Mouse (Mus musculus): ENCODE data around the gene Sema4d. TPM values are rescaled to one million over a fixed set of nuclear protein-coding genes. Genes with fewer than 3 reads are reported as not detected.

Gene Sema4d
- polyA plus RNA-seq, 1 experiment from 2014 or later = 12.3 TPM

DNA sequence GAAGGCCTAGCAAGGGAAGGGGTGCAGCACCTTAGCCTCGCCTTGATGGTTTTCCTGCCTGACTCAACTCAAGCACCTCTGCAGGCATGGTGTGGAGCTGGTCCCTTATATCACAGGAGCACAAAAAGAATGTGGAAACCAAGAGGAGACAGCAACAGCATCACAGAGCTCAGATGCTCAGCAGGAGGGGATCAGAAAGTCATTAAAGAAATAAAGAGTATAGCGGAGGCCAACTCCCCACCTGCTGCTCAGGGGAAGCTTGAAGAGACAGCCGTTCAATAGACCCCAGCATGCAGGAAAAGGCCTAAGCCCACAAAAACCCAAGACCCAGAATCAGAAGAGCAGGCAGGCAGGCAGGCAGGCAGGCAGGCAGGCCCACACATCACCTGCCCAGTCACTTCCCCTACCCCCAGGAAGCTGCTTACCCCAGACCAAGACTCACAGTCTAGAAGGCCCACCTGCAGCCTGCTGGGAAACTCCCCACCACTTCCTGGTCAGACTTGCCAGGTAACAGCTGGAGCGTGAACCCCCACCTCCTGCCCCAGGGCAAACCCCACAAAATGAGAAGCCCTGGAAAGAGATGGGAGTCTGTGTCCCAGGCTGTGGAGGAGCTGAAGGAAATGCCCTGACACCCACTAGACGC, 39.6 kb downstream of the Sema4d start:
- Histone ChIP-seq H3K9me3 (ENCODE audit: low read depth, low read length) (no peaks in the 10 kb centered on the region), H3K27me3 (ENCODE audit: insufficient read depth, low read length) (no peaks in the 10 kb centered on the region), H3K4me2 (no peak overlapping the region), H3K36me3 (ENCODE audit: insufficient read depth) (no peaks in the 10 kb centered on the region), H3K9ac (no peak overlapping the region), H3K4me1 (ENCODE audit: insufficient read depth) (peaks cover 6% of the 10 kb centered on the region), H3K27ac (ENCODE audit: low read depth) (no peak overlapping the region), H3K4me3 (ENCODE audit: low read depth, low read length) (no peak overlapping the region)
- WGBS = 70% methylated on average over 5 of the region's 5 CpGs
- DNase-seq (no peak), ATAC-seq (ENCODE audit: insufficient read depth) (no peak)
- TF ChIP-seq CTCF (IDR thresholded peaks at IDR 0.05; ENCODE audit: low read depth) = no peak

DNA sequence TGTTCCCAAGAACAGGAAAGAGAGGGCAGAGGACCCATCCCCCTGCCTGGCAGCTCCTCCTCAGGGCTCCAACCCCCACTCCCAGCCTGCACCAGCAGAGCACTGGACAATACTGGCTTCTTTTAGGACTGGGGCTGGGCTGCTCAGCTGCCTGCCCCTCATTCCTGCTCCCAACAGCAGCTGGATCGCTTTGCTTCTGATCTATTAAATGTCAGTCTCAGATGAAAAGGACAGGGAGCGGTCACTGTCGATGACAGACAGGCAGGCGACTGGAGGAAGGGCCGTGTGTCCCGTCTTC, 40.4 kb downstream of the Sema4d start:
- TF ChIP-seq CTCF (IDR thresholded peaks at IDR 0.05; ENCODE audit: low read depth) = no peak
- WGBS = 28% methylated on average over 6 of the region's 6 CpGs
- Histone ChIP-seq H3K9ac (no peak overlapping the region), H3K9me3 (ENCODE audit: low read depth, low read length) (no peaks in the 10 kb centered on the region), H3K36me3 (ENCODE audit: insufficient read depth) (no peaks in the 10 kb centered on the region), H3K27ac (ENCODE audit: low read depth) (no peak overlapping the region), H3K4me3 (ENCODE audit: low read depth, low read length) (no peak overlapping the region), H3K4me1 (ENCODE audit: insufficient read depth) (peaks cover 13% of the 10 kb centered on the region), H3K4me2 (no peak overlapping the region), H3K27me3 (ENCODE audit: insufficient read depth, low read length) (no peaks in the 10 kb centered on the region)
- ATAC-seq (ENCODE audit: insufficient read depth) = peak; percentile 19; the same call in 1 of the 2 replicates
- peak; percentile 40 for DNase-seq

DNA sequence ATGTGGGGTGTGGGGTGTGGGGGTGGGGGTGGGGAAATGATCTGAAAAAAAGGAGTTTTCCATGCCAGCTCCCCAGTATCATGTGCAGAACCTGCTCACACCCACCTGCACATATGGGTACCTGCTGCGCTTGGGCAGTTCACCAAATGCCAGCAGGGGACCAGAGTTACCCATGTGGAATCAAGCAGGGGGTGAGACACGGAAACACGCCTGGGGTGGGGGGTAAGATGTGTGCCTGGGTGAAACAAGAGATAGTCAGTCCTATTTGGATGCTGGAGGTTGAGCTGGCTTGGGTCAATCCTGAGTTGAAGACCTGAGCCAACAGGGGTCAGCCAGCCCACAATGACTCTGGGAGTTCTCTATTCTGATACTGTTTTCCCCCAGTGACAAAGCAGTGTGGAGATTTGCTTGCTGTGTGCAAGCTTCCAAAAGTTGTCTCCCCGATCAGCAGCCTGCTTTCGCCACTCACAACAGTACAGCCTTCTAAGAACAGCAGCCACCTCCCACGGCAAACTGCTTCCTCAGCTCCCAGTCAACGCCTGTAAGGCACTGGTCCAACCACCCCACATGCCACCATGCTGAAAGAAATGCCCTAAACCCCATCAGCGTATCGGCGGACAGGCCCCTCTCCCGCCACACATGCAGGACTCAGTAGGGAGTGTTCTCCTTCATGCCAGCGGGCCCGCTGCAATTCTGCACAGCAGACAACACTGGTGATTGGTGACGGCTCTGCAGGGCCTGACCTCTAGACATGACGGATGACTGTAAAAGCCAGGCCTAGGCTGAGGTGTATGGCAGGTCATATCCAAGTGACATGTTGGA, 41.0 kb downstream of the Sema4d start:
- TF ChIP-seq CTCF (IDR thresholded peaks at IDR 0.05; ENCODE audit: low read depth) = no peak
- WGBS = 51% methylated on average over 15 of the region's 15 CpGs
- no peak for DNase-seq
- Histone ChIP-seq H3K27me3 (ENCODE audit: insufficient read depth, low read length) (no peaks in the 10 kb centered on the region), H3K36me3 (ENCODE audit: insufficient read depth) (no peaks in the 10 kb centered on the region), H3K4me2 (no peak overlapping the region), H3K27ac (ENCODE audit: low read depth) (no peak overlapping the region), H3K9me3 (ENCODE audit: low read depth, low read length) (no peaks in the 10 kb centered on the region), H3K4me3 (ENCODE audit: low read depth, low read length) (no peak overlapping the region), H3K4me1 (ENCODE audit: insufficient read depth) (peaks cover 17% of the 10 kb centered on the region), H3K9ac (no peak overlapping the region)
- ATAC-seq (ENCODE audit: insufficient read depth) = no peak

DNA sequence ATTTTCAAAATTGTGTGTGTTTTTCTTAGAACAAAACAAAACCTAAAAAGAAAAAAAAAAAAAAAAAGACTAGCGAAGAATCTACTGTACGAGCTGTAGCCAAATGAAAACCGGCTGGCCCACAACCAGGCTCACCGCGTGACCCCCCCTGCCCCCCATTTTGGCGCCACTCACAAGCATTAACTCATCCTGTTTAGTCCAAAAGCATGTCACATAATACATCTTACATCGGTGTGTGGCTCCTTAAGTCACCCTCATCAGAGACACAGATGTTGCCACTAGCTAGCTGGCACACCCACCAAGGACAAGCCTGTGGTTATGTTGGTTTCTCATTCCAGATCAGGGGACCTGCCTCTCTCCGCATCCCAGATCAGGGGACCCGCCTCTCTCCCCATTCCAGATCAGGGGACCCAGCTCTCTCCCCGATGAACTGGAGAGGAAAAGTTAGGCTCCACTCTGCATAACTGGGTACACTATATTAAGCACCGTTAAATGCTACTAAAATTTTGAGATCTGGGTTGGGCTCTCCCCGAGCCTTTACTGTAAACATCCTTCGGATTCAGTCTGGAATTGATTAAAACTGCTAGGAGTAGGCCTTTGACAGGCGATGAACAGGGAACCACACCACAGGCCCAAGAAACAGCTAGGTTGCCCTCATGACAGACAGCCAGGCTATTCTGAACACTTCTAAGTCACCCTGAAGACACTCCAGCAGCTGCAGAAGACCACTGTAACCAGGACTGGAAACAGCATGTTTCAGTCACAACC, 43.8 kb downstream of the Sema4d start:
- peak overlapping the region; percentile 24; the same call in 1 of the 2 replicates for H3K27ac ChIP-seq (ENCODE audit: low read depth)

DNA sequence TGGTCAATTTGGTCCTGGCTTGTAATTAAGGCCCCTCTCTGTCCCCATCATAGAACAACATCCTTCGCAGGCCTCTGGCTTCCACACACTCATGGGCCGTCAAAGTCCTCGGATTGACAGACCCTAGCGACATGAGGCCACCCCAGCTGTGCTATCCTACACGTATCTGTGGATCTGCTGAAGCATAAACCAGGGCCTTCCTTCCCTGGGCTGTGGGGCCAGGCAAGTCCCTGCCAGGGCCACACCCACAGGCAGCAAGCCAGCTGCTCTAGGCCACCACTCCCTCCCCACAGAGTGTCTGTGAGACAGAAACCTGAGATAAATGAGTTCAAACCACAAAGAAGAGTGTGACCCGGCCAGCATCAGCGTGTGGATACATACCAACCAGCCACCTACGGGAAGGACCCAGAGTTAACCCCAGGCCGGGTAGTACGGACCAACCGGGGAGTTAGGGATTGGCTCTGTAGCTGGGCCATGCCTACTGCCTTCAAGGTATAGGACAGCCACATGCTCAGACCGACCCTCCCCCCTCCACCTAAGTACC, 45.5 kb downstream of the Sema4d start:
- H3K27me3 ChIP-seq (ENCODE audit: insufficient read depth, low read length) = no peaks in the 10 kb centered on the region
- H3K4me3 ChIP-seq (ENCODE audit: low read depth, low read length) = no peak overlapping the region
- peak; percentile 55 for DNase-seq
- peak; percentile 66 for ATAC-seq (ENCODE audit: insufficient read depth)
- H3K4me1 ChIP-seq (ENCODE audit: insufficient read depth) = peaks cover 17% of the 10 kb centered on the region
- no peaks in the 10 kb centered on the region for H3K36me3 ChIP-seq (ENCODE audit: insufficient read depth)
- peak overlapping the region; percentile 62; the same call in 1 of the 2 replicates for H3K27ac ChIP-seq (ENCODE audit: low read depth)
- no peak overlapping the region for H3K4me2 ChIP-seq
- no peak for TF ChIP-seq CTCF (IDR thresholded peaks at IDR 0.05; ENCODE audit: low read depth)
- no peak overlapping the region for H3K9ac ChIP-seq
- H3K9me3 ChIP-seq (ENCODE audit: low read depth, low read length) = no peaks in the 10 kb centered on the region
- 37% methylated on average over 12 of the region's 12 CpGs for WGBS

More for the DNA sequence above, 43.8 kb downstream of the Sema4d start:
- Histone ChIP-seq H3K36me3 (ENCODE audit: insufficient read depth) (no peaks in the 10 kb centered on the region), H3K4me1 (ENCODE audit: insufficient read depth) (peaks cover 17% of the 10 kb centered on the region), H3K9ac (no peak overlapping the region), H3K4me2 (no peak overlapping the region), H3K9me3 (ENCODE audit: low read depth, low read length) (no peaks in the 10 kb centered on the region), H3K4me3 (ENCODE audit: low read depth, low read length) (no peak overlapping the region), H3K27me3 (ENCODE audit: insufficient read depth, low read length) (no peaks in the 10 kb centered on the region)
- no peak for TF ChIP-seq CTCF (IDR thresholded peaks at IDR 0.05; ENCODE audit: low read depth)
- DNase-seq (no peak), ATAC-seq (ENCODE audit: insufficient read depth) (no peak)
- WGBS = 54% methylated on average over 14 of the region's 14 CpGs

DNA sequence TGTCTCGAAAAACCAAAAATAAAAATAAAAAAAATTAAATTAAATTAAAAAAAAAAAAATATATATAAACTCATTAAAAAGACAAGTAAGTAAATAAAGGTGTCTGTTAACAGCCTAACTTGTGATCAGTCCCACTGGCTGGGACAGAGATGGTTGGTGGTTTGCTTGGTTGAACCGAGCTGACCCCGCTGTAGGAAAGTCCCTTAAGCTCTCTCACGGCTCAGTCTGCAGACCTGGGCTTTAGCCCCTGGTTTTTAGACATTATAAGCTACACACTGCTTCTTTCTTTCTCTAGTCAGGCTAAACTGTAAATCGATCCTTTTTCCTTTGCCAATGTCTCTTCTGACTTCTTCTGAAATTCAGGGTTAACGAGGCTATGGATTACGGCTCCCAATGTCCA, 46.5 kb downstream of the Sema4d start:
- Histone ChIP-seq H3K4me1 (ENCODE audit: insufficient read depth) (peaks cover 17% of the 10 kb centered on the region), H3K9ac (no peak overlapping the region), H3K36me3 (ENCODE audit: insufficient read depth) (no peaks in the 10 kb centered on the region), H3K4me2 (no peak overlapping the region), H3K4me3 (ENCODE audit: low read depth, low read length) (no peak overlapping the region), H3K27ac (ENCODE audit: low read depth) (no peak overlapping the region), H3K9me3 (ENCODE audit: low read depth, low read length) (no peaks in the 10 kb centered on the region), H3K27me3 (ENCODE audit: insufficient read depth, low read length) (no peaks in the 10 kb centered on the region)
- no peak for ATAC-seq (ENCODE audit: insufficient read depth)
- 84% methylated on average over 7 of the region's 7 CpGs for WGBS
- no peak for TF ChIP-seq CTCF (IDR thresholded peaks at IDR 0.05; ENCODE audit: low read depth)
- no peak for DNase-seq

DNA sequence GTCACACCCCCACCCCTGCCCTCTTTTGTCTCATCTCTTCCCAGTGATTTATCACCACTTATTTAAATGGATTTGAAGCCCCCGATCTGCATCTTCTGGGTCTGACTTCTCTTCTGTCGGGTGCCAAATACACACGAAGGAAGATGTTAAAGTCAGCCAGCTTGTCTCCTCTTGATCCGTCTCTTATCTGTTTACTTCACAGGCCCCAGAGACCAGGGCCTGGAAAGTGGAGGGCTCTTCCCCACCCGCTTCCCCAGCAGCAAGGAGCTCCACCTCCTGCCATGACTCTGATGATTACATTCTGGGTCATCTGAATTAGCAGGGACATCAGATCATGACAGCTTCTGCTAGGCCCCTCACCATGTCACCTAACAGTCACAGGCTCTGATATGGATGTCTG, 47.7 kb downstream of the Sema4d start:
- TF ChIP-seq CTCF (IDR thresholded peaks at IDR 0.05; ENCODE audit: low read depth) = no peak
- Histone ChIP-seq H3K4me2 (no peak overlapping the region), H3K27me3 (ENCODE audit: insufficient read depth, low read length) (no peaks in the 10 kb centered on the region), H3K4me1 (ENCODE audit: insufficient read depth) (peaks cover 17% of the 10 kb centered on the region), H3K27ac (ENCODE audit: low read depth) (no peak overlapping the region), H3K36me3 (ENCODE audit: insufficient read depth) (no peaks in the 10 kb centered on the region), H3K9me3 (ENCODE audit: low read depth, low read length) (no peaks in the 10 kb centered on the region), H3K4me3 (ENCODE audit: low read depth, low read length) (no peak overlapping the region), H3K9ac (no peak overlapping the region)
- no peak for DNase-seq
- WGBS = 25% methylated on average over 5 of the region's 5 CpGs
- no peak for ATAC-seq (ENCODE audit: insufficient read depth)

Measured in lung, embryonic 14.5 days (tissue).